Mouse (Mus musculus) brain, embryonic 14.5 days (tissue): ENCODE results near the gene Defb45. TPM values are rescaled to one million over a fixed set of nuclear protein-coding genes. Genes with fewer than 3 reads are reported as not detected.

ENCODE experiments used
- DNase-seq: peaks from one replicate; pipeline ENCODE4 v3.0.0-alpha.2; 2011; ENCODE audit warnings: low read depth
- CTCF ChIP-seq: fragments of 200-500 bp; IDR thresholded peaks from 2 replicates; pipeline ENCODE4 v1.5.1; 2012; ENCODE audit warnings: inconsistent platforms, mild to moderate bottlenecking, moderate library complexity, borderline replicate concordance; ENCODE audit not compliant: insufficient read depth, insufficient read length; ENCODE audit errors: extremely low read depth
- POLR2A ChIP-seq: fragments of 200-500 bp; IDR thresholded peaks from 2 replicates; pipeline ENCODE4 v1.6.1; 2012; ENCODE audit warnings: mild to moderate bottlenecking, inconsistent platforms, borderline replicate concordance; ENCODE audit not compliant: poor library complexity, insufficient read depth, insufficient read length, severe bottlenecking; ENCODE audit errors: extremely low read depth
- polyA plus RNA-seq: library from polyadenylated mRNA; depleted of rRNA; stranded (reverse); fragments of >200 nt; gene quantifications from 2 replicates; pipeline ENCODE4 v1.2.3, GENCODE M21; 2012; rRNA removed

The Defb45 gene
- polyA plus RNA-seq, 1 experiment = not detected

DNA sequence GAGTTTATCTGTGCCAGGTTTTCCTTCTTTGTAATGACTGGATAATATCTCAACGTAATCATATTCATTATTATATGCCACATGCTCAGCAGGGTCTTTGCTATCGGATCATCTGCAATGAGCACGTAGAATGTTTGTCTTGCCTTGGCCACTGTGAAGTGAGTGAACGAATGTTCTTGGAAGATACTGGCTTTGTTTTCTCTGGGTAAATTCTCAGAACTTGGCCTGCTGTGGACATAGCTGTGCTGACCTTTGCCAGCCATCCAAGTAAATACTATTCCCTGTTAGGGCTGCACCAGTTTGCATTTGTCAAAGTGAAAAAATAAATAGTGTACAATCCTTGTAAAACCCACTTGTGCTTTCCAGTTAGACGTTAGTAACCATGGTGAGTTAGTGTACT, 51.1 kb downstream of the Defb45 start:
- DNase-seq = no peak
- TF ChIP-seq POLR2A = no peak
- no peak for TF ChIP-seq CTCF

DNA sequence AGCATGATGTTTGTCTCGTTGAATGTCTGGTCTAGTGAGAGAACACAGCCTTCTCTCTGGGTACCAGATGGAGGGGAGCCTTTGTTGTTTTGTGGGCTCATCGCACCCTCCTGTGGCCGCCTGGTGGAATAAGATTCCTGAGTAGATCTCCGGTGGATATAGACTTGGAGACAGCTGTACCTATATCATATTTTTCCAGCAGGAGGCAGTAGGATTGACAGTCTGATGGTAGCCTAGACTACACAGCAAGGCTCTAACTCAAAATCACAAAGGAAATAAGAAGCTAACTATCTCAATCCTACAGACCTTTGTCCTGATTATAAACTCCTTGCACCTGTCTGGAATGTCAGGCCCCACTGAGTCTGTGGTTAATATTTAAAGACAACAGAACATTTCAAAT, 54.5 kb downstream of the Defb45 start:
- TF ChIP-seq POLR2A = no peak
- TF ChIP-seq CTCF = peak; percentile 61; the same call in 1 of the 2 replicates
- DNase-seq = peak; percentile 85

DNA sequence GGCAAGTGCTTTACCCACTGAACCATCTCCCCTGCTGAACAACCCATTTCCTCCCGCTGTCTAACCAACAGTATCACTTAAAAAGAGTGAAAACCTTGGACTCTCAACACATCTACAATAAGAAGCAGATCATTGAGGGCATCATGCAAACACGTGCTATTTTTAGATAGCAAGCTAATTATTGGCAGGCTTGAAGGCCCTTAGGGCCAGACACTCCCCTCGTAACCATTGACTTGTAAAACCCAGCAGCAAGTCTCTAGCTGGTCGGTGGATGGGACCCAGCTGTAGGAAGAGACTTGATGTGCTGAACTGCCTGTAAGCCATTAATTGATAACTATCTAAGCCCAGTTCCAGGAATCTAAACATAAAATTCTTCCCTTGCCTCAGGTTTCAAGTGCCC, 55.7 kb downstream of the Defb45 start:
- DNase-seq = no peak
- TF ChIP-seq POLR2A = no peak
- no peak for TF ChIP-seq CTCF

Other genes with a start within 250 kb of the Defb45 start
- 25.8 and 33.1 TPM in 2 replicates for gene Nrsn2, start 222.8 kb downstream of the Defb45 start, polyA plus RNA-seq
- 87.0 and 105 TPM in 2 replicates for gene Sox12, start 201.3 kb downstream of the Defb45 start, polyA plus RNA-seq
- 18.1 and 19.9 TPM in 2 replicates for gene Zcchc3, start 184.4 kb downstream of the Defb45 start, polyA plus RNA-seq
- 1.4 and 2.6 TPM in 2 replicates for gene 6820408C15Rik, start 183.8 kb downstream of the Defb45 start, polyA plus RNA-seq
- not detected in 2 replicates for gene Defb23, start 134.8 kb downstream of the Defb45 start, polyA plus RNA-seq
- 0.15 TPM in 1 of 2 replicates, not detected in the other for gene Defb20, start 122.3 kb downstream of the Defb45 start, polyA plus RNA-seq
- gene Defb22, start 109.3 kb downstream of the Defb45 start, polyA plus RNA-seq = not detected in 2 replicates
- not detected in 2 replicates for gene Defb26, start 87.7 kb downstream of the Defb45 start, polyA plus RNA-seq
- not detected in 2 replicates for gene Defb28, start 81.1 kb downstream of the Defb45 start, polyA plus RNA-seq
- gene Defb29, start 59.3 kb downstream of the Defb45 start, polyA plus RNA-seq = not detected in 2 replicates
- not detected in 2 replicates for gene Gm17416, start 30.1 kb downstream of the Defb45 start, polyA plus RNA-seq
- gene Defb21, start 26.7 kb downstream of the Defb45 start, polyA plus RNA-seq = not detected in 2 replicates
- gene Defb19, start 19.1 kb downstream of the Defb45 start, polyA plus RNA-seq = not detected in 2 replicates
- gene Defb36, start 4.9 kb upstream of the Defb45 start, polyA plus RNA-seq = not detected in 2 replicates
- gene Defb25, start 23.7 kb upstream of the Defb45 start, polyA plus RNA-seq = not detected in 2 replicates
- 0.33 and 0.48 TPM in 2 replicates for gene Rem1, start 27.6 kb upstream of the Defb45 start, polyA plus RNA-seq
- gene H13, start 70.1 kb upstream of the Defb45 start, polyA plus RNA-seq = 188 and 200 TPM in 2 replicates
- gene Mcts2, start 87.6 kb upstream of the Defb45 start, polyA plus RNA-seq = 19.7 and 22.9 TPM in 2 replicates
- 126 TPM in 2 replicates for gene Id1, start 136.9 kb upstream of the Defb45 start, polyA plus RNA-seq
- gene Cox4i2, start 154.8 kb upstream of the Defb45 start, polyA plus RNA-seq = 4.3 and 4.8 TPM in 2 replicates
- 116 and 129 TPM in 2 replicates for gene Bcl2l1, start 232.3 kb upstream of the Defb45 start, polyA plus RNA-seq
- gene Tpx2, start 248.6 kb upstream of the Defb45 start, polyA plus RNA-seq = 20.8 and 28.8 TPM in 2 replicates